Mouse (Mus musculus) large intestine, adult 2 months (tissue): ENCODE results near the gene Olfr521. TPM values are rescaled to one million over a fixed set of nuclear protein-coding genes. Genes with fewer than 3 reads are reported as not detected.
A peak's percentile ranks its signal among the peaks of the same experiment; 100 is the strongest.
"Not testable (repeated sequence)": the region's sequence is repeated elsewhere in the genome, so short reads cannot be mapped to it uniquely, and the experiment has no call there.

Experiments used
- DNase-seq: peaks from one replicate; pipeline ENCODE4 v3.0.0-alpha.2; 2012; ENCODE audit warnings: low read depth, low spot score
- WGBS: fragments of 180-500 bp; shearing (Covaris S2); methylation state at CpG from one replicate; pipeline ENCODE4 v1.1.7; 2018; 5-methylcytosine and 5-hydroxymethylcytosine counted together
- polyA plus RNA-seq: library from polyadenylated mRNA; depleted of rRNA; stranded (reverse); fragments of >200 nt; gene quantifications from 2 replicates; pipeline ENCODE4 v1.2.3, GENCODE M21; 2012; rRNA removed

Gene Olfr521
- not detected in 2 replicates for polyA plus RNA-seq

DNA sequence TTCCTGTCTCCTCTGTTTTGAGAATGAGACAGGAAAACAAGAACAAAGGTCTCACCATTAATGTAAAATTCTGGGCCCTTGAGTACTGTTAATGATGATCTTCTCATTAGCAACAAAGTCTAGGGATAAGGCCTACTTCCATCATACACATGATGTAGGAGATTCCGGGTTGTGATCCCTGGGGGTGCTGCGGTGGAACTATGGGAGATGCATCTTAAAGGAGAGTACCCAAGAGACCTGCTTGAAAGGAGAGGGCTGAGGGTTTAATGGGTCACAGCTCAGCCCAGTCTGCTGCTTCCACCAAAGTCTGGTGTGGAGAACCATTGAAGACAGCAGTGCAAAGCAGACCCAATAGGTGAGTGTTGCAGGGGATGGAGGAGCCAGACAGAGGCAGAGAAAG, at the start of gene Olfr521:
Gene Olfr521 (plus strand): TSS at position 301 of the 400 bp plus-strand sequence.
- WGBS: 91% methylated on average over 2 of the region's 2 CpGs
- no peak for DNase-seq

GRCm38 (mm10) chr7:99716536-99716935, 46.8 kb upstream of the Olfr521 start:
- WGBS: 90% methylated on average over 2 of the region's 2 CpGs
- no peak for DNase-seq

- WGBS: 83% methylated on average over 2 of the region's 2 CpGs
- no peak for DNase-seq
Observed at GRCm38 (mm10) chr7:99729973-99730372, 33.3 kb upstream of the Olfr521 start, which contains the start of gene Olfr520. Olfr520 (plus strand) TSS chr7:99730273.

DNA sequence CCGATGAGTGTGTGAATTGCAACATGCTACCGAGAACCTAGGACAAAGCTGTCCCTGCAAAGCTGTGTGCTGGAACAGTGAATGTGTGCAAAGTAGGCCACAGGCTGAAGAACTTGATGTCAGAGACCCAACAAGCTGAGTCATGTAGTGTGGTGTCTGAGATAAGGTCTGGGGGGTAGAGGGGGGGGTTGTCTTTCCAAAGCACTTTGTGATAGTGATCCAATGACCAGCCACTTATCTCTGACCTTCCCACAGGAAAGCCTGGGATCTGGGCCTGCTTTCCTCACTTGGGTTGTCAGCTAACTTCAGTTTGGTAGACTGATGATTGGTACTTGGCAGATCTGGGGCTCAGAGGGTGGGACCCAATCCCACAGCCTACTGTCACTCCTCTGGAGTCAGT, 28.7 kb upstream of the Olfr521 start:
- DNase-seq: no peak
- 82% methylated on average over 2 of the region's 2 CpGs for WGBS

- not testable (repeated sequence) for DNase-seq
- WGBS: 88% methylated on average over 9 of the region's 9 CpGs
Observed at GRCm38 (mm10) chr7:99735491-99735890, 27.8 kb upstream of the Olfr521 start.

DNA sequence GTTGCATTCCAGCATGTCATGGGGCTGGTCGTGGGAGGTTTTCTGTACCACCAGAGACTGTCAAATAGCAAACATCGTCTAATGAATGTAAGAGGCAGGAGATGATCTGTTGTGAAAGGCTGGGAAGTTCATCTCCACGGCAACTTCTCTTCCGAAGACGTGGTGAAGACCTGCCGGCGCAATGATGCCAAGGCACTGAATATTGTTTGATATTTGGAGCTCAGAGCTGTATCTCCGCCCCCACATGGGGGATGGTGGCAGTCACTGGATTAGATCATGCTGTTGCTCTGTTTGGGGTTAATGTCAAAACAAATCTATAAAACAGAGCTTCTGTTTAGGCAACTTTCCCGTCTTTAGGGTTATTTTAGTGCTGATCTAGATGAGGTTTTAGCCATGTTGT, 24.0 kb upstream of the Olfr521 start:
- no peak for DNase-seq
- 62% methylated on average over 9 of the region's 9 CpGs for WGBS

DNA sequence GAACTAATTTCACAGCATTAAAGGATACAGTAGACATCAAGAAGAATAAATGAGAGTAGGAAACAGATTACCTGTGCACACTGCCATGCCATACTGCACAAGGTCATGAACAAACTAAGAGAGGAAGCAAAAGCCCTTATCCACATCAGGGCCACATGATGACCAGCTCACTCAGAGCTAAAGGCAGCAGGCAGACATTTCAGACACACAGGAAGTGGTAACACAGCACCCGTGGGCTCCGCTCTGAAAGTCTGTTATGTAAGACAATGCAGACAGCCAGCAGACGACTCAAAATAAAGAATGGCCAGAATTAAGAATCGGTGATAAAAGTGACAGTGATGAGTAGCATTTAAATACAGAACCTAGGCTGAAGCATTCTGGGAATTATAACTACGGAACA, 18.1 kb downstream of the Olfr521 start:
- DNase-seq: no peak
- WGBS: 67% methylated on average over 5 of the region's 5 CpGs

- 64% methylated on average over 2 of the region's 2 CpGs for WGBS
- DNase-seq: no peak
Observed at GRCm38 (mm10) chr7:99781916-99782315, 18.6 kb downstream of the Olfr521 start.

- 81% methylated on average over 7 of the region's 7 CpGs for WGBS
- no peak for DNase-seq
Observed at GRCm38 (mm10) chr7:99783421-99783820, 20.1 kb downstream of the Olfr521 start.

GRCm38 (mm10) chr7:99785553-99785952, 22.2 kb downstream of the Olfr521 start:
- no peak for DNase-seq
- WGBS: 79% methylated on average over 3 of the region's 3 CpGs

DNA sequence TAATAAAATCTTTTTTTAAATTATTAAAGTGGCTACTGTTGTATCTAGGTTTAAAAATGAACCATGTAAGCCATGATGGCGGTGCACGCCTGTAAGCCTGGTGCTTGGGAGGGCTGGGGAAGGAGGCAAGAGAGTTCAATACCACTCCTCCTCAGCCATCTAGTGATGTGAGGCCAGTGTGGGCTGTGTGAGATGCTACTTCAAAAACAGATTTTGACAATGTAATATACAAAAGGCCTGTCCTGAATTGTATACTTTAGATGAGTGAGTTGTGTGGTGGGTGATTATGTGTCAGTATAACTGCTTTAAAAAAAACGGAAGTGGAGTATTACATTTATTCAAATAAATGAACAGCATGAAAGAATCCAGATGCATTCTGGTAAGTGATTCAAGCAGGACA, 23.5 kb downstream of the Olfr521 start:
- DNase-seq: no peak
- 87% methylated on average over 3 of the region's 3 CpGs for WGBS

DNA sequence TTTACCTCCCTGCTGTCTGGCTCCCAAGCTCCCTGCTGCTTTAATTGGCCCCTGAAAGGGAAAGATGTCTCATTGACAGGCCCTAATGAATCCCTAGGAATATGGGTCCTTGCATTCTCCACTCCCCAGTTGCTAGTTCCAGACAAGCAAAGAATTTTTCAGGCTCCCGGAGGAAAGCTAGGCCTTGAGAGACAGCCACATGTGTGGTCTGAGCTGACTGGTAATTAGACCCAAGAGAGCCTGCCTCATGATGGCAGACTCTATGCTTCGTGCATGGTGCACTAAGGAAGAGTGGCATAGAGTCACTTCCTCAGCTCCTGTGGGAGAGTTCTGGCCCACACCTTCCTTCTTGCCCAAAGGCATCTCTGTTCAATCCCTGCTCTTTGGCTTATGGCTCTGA, 24.6 kb downstream of the Olfr521 start:
- DNase-seq: no peak
- 68% methylated on average over 2 of the region's 2 CpGs for WGBS

- DNase-seq: no peak
- 39% methylated on average over 5 of the region's 5 CpGs for WGBS
Observed at GRCm38 (mm10) chr7:99788563-99788962, 25.3 kb downstream of the Olfr521 start.

DNA sequence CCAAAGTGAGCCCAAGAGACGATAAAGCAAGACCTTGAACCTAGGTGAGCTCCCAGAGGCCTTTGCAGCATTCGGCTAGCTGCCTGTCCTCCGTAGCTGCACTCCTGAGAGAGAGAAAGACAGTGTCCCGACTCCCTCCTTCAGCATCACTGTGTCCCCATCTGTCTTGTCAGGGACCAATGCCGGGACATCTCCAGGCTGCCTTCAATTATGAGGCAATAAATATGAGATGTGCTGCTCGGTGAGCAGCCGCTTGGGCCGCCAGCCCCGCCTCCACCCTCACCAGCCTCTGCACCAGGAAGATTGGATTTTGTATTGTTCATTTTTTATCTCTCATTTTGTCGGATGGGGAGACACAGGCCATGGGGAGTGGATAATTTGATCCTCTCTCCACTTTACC, 27.5 kb downstream of the Olfr521 start:
- WGBS: 64% methylated on average over 10 of the region's 10 CpGs
- no peak for DNase-seq

- 60% methylated on average over 2 of the region's 2 CpGs for WGBS
Observed at GRCm38 (mm10) chr7:99794096-99794495, 30.8 kb downstream of the Olfr521 start.

DNA sequence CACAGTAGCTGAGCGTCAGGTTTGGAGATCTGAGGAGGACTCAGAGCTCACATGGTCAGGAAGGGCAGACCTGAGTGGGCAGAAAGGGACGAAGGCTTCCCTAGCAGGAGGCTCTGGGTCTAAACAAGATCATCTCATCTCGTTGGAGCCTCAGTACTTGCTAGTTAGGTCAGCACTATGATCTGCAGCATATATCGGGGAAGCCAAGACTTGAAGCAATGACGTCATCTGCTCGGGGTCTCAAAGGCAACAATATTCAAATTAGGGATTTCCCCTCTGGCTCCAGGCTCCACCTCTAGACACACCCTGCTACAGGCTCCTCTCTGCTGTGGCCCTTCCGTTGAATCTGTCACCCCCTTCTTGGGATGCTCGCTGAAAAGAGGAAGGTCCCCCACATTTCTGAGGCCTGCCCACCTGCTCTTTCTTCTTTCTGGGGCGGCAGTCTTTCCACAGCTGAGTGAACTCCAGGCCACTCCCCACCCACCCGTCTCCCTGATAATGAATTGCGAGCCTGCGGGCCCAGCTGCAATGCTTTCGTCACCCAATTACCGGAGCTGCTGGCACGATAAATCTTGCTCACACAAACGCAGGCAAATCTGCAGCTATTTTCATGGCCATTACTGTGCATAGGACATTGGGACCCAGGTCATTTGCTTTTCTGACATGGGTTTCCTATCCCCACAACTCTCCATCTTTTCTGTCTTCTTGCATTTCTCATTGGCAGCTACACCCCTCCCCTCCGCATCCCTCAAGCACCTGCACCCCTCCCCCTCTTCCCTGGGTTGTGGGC, 32.1 kb downstream of the Olfr521 start:
- no peak for DNase-seq
- WGBS: 13% methylated on average over 17 of the region's 17 CpGs

More at GRCm38 (mm10) chr7:99794096-99794495, 30.8 kb downstream of the Olfr521 start:
- DNase-seq: no peak

- WGBS: 69% methylated on average over 3 of the region's 3 CpGs
Observed at GRCm38 (mm10) chr7:99796471-99796870, 33.2 kb downstream of the Olfr521 start.

GRCm38 (mm10) chr7:99797261-99797660, 34.0 kb downstream of the Olfr521 start:
- no peak for DNase-seq
- 74% methylated on average over 3 of the region's 3 CpGs for WGBS

More at GRCm38 (mm10) chr7:99796471-99796870, 33.2 kb downstream of the Olfr521 start:
- DNase-seq: no peak

DNA sequence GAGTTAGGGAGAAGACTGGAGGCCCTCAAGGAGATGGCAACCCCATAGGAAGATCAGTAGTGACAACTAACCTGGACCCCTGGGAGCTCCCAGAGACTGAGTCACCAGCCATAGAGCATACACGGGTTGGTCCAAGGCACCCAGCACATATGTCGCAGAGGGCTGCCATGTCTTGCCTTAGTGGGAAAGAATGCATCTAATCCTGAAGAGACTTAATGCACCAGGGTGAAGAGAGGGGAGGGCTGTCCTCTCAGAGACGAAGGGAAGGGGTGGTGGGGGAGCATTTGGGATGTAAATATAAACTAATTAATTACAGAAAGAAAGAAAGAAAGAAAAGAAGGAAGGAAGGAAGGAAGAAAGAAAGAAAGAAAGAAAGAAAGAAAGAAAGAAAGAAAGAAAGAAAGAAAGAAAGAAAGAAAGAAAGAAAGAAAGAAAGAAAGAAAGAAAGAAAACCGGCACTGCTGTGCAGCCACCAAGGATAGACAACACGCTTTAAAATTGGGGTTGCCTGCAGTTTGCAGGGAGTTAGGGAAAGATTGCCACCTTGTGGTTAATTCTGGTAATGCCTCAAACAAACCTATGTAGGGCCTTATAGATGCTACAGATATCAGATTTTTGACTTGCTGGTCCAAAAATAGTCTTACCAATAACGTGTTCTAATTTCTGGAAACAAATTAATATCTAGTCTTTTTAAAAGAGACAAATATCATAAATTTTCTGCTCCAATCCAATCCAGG, 34.8 kb downstream of the Olfr521 start:
- WGBS: 35% methylated on average over 6 of the region's 6 CpGs
- DNase-seq: peak; percentile 50

DNA sequence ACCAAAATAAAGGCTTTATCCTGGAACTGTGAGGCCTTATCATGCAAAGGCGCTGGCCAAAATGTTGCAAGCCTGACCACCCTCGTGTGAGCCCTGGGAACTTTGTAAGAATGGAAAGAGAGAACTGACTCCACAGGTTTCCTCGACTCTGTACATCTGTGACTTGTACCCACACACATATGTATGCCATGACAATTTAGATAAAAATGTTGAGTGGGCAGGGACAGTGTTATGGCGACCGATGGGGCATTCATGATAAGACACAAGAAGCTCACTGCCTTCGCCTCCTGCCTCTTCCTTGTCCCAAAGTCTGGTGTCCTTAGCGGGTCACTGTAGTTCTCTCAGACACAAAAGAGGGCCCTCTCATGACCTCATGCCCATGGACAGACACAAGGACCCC, 35.8 kb downstream of the Olfr521 start:
- WGBS: 80% methylated on average over 7 of the region's 7 CpGs
- no peak for DNase-seq

DNA sequence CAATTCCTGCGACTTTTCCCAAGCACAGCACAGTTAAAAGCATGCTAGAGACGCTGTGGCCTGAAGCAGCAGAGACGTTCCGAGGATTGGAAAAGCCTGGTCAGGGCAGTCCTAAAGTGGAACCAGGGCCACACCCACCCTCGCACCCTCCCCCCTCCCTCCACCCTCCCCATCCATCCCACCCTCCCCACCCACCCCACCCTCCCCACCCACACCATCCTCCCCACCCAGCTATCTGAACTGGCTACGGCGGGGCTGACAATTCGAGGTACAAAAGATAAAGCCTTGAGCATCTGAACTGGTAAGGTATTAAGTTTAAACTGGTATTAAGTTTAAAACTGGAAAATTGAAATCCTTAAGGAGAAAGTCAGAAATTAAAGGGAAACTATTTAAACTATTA, 40.2 kb downstream of the Olfr521 start:
- 45% methylated on average over 8 of the region's 8 CpGs for WGBS
- DNase-seq: no peak
